Mouse (Mus musculus) Muller cell, postnatal 12 days (primary cell): ENCODE data around the gene Rimbp2.
"Not testable (repeated sequence)": the region's sequence is repeated elsewhere in the genome, so short reads cannot be mapped to it uniquely, and the experiment has no call there.

Experiments
- DNase-seq: peaks from one replicate; pipeline ENCODE4 v3.0.0-alpha.2; 2015; ENCODE audit errors: inconsistent ontology term

The Rimbp2 gene

GRCm38 (mm10) chr5:128745206-128745605 is 208.1 kb downstream of the Rimbp2 start:
- no peak for DNase-seq

DNA sequence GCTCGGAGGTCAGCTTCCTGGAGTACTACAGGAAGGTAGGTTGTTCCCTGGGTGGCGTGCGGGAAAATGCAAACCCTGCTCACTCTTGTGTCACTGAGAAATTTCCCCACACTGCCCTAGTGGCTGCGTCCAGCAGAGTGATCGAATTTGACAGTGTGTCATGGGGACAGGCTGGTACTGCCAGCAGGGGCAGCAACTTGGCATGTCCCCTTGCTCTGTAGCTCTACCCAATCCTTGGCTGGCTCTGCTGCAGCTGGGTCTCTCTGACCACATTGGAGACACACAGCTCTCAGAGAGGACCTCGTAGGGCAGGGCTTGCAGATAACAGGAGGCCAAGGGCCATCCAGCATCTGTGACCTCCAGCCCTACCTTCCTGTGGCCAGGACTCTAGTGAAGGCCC is 208.9 kb downstream of the Rimbp2 start:
- no peak for DNase-seq

GRCm38 (mm10) chr5:128739838-128740171 is 213.5 kb downstream of the Rimbp2 start:
- DNase-seq = no peak

GRCm38 (mm10) chr5:128739168-128739837 is 214.0 kb downstream of the Rimbp2 start:
- DNase-seq = no peak

- no peak for DNase-seq
These were observed 217.4 kb downstream of the Rimbp2 start for GRCm38 (mm10) chr5:128735921-128736320.

DNA sequence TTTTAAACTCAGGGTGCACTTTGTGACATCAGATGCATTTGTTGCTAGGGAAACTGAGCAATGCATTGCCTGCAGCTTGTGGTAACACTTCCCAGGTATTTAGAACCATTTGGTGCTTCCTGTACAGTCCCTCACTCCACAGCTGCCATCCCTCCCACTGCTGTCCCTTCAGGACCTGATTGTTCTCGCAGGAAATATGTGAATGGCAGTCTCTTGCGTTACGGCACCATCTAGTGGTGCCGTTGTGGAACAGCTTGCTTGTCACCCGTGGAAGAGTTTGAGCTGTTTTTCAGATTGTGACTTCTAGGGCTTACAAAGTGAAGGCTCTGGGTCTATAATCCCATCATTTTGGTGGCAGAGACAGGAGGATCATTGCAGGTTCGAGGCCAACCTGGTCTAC is 219.3 kb downstream of the Rimbp2 start:
- DNase-seq = peak; percentile 56

DNA sequence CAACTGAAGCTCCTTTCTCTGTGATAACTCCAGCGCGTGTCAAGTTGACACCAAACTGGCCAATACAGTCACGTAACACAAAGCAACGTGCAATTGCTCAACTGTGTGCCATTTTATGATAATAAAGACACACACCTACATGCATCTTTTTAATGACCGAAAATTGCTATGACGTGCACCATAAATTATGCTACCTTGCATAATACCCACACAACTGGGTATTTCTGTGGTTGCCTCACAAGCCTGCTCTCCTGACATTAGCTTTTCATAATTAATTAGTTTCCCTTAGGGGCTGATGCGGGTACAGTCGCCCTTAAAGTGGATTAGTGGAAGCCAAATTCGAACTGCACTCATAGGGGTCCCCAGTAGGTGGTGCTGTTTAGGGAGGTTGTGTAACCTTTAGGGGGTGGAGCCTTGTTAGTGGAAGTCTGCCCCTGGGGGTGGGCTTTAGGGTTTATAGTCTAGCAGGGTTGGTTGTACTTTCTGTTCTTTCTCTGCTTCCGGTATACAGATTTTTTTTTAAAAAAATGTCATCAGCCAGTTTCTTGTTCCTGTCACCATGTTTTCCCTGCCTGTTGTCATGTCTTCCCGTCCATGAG is 220.8 kb downstream of the Rimbp2 start:
- no peak for DNase-seq

DNA sequence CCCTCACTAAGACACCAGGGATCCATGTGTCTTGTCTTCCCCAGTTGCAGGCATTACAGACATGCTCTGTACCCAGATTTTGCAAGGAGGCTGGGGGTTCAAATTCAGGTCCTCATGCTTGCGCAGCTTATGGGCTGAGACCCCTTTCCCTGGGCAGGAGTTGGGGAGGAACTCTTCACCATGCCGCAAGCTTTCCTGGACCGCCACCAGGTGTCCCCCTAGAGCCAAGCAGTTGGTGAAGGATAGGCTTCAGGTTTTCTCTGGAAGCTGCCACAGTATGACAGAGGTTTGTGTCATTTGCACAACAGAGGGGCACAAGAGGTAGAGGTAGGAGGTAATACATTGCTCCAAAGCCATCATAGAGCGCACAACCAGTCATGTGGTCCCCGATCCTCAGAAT is 222.7 kb downstream of the Rimbp2 start:
- peak; percentile 18 for DNase-seq

DNA sequence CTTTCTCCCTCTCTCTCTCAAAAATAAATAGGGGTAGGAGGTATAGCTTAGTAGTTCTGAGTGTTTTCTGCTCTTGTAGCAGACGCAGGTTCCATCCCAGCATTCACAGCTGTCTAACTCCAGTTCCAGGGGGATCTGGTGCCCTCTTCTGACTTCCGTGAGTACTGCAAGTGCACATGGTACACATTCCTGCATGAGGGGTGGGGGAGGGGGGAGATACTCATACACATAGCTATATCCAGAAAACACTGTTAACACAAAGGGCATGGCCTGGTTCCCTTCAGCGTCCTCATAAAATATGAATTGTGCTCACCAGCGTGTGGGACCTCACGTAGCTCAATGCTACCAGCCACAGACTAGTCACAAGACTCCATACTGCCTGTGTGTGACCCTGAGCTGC is 223.9 kb downstream of the Rimbp2 start:
- no peak for DNase-seq

DNA sequence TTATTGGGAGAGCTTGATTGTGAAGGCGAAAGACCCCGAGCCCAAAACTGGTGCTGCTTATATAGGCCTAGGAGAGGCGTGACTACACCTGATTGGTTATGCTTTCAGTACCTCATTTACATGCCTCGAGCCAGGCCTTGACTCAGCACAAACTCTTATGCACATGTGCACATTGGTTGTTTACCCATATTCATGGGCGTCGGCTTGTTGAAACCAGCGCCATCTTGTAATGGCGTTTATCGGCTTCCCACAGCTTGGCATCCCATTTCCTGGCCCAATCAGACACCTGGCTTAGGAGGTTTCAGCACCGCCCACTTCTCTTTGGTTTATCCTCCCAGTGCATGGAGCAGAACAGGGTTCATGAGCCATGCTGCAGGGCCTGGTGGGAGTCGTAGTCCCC is 232.8 kb downstream of the Rimbp2 start:
- DNase-seq = not testable (repeated sequence)

DNA sequence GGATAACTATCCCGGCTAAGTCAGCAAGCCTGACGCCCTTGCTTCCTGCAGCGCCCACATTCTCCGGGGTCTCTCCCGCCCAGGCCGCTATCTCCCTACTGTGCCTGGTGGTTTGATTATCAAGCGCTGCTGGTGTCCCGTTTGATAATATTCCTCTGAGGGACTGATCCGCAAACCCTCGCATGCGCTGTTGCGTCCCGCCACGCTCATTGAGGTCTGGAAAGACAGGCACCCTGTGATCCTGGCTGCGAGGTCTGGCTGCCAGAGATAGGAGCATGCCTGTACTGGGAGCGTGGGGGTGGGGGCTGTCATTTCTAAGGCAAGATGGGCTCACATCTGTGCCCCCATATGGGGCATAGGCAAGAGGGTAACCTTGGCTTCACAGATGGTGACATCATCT is 238.1 kb downstream of the Rimbp2 start:
- no peak for DNase-seq

DNA sequence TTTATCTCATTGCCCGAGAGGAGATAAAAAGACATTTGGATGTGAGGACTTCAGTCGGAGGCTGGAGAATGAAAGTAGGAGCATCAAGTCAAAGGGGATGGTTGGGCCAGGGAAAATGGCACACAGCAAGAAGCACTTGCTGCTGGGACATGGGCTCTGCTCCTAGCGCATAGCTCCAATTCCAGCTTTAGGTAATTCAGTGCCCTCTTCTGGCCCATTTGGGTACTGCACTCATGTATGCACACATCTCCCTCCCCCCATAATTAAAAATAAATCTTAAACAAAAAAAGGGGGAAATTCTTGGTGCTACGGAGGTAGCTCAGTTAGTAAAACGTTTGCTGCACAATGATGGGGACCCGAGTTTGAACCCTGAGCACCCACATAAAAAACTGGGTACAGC is 241.4 kb downstream of the Rimbp2 start:
- no peak for DNase-seq

- DNase-seq = no peak
These were observed 242.7 kb downstream of the Rimbp2 start for GRCm38 (mm10) chr5:128710596-128710995.

DNA sequence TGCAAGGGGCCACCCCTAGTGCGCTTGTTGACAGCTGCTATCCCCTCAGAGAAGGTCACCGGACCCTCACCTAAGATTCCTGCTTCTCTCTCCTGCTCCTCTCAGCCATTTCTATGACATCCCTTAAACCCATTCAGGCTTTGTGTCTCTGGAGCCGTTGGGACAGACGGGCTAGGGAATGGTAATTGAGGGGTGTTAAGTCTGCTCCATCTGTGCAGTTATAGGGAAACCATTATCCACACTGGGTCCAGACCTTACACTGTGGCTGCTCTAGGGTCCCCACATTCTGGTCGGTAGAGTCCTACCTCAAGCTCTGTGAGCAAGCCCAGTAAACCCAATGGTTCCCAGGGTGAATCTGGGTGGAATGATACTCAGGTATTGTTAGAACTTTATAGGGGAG is 244.4 kb downstream of the Rimbp2 start:
- no peak for DNase-seq
